Mouse (Mus musculus): ENCODE results near the gene Marc1.

The Marc1 gene

GRCm38 (mm10) chr1:184822678-184823077 is 11.6 kb upstream of the Marc1 start:
- no peak for DNase-seq (ENCODE audit: low read depth)

GRCm38 (mm10) chr1:184817768-184818167 is 6.7 kb upstream of the Marc1 start:
- no peak for DNase-seq (ENCODE audit: low read depth)

GRCm38 (mm10) chr1:184811716-184812250 is 670 bp upstream of the Marc1 start:
- no peak for DNase-seq (ENCODE audit: low read depth)

- no peak for DNase-seq (ENCODE audit: low read depth)
Observed at GRCm38 (mm10) chr1:184809578-184810001, 1.5 kb downstream of the Marc1 start.

- DNase-seq (ENCODE audit: low read depth): no peak
Observed at GRCm38 (mm10) chr1:184808418-184809012, 2.6 kb downstream of the Marc1 start.

- DNase-seq (ENCODE audit: low read depth): no peak
Observed at GRCm38 (mm10) chr1:184807627-184808417, 3.3 kb downstream of the Marc1 start.

- no peak for DNase-seq (ENCODE audit: low read depth)
Observed at GRCm38 (mm10) chr1:184807123-184807522, 4.0 kb downstream of the Marc1 start.

GRCm38 (mm10) chr1:184805749-184806148 is 5.4 kb downstream of the Marc1 start:
- no peak for DNase-seq (ENCODE audit: low read depth)

GRCm38 (mm10) chr1:184793163-184793876 is 17.8 kb downstream of the Marc1 start:
- no peak for DNase-seq (ENCODE audit: low read depth)

GRCm38 (mm10) chr1:184791109-184791508 is 20.0 kb downstream of the Marc1 start:
- peak; percentile 48 for DNase-seq (ENCODE audit: low read depth)

- DNase-seq (ENCODE audit: low read depth): peak; percentile 34
Observed at GRCm38 (mm10) chr1:184786376-184787151, 24.5 kb downstream of the Marc1 start.

GRCm38 (mm10) chr1:184783641-184784040 is 27.5 kb downstream of the Marc1 start:
- DNase-seq (ENCODE audit: low read depth): no peak

- DNase-seq (ENCODE audit: low read depth): no peak
Observed at GRCm38 (mm10) chr1:184782161-184782513, 29.0 kb downstream of the Marc1 start.

GRCm38 (mm10) chr1:184781286-184782160 is 29.6 kb downstream of the Marc1 start:
- DNase-seq (ENCODE audit: low read depth): peak; percentile 35

GRCm38 (mm10) chr1:184778157-184778556 is 33.0 kb downstream of the Marc1 start:
- DNase-seq (ENCODE audit: low read depth): no peak

- DNase-seq (ENCODE audit: low read depth): no peak
Observed at GRCm38 (mm10) chr1:184777061-184777795, 33.9 kb downstream of the Marc1 start.

- no peak for DNase-seq (ENCODE audit: low read depth)
Observed at GRCm38 (mm10) chr1:184775289-184775688, 35.8 kb downstream of the Marc1 start.

GRCm38 (mm10) chr1:184771891-184772249 is 39.2 kb downstream of the Marc1 start:
- DNase-seq (ENCODE audit: low read depth): no peak

- peak; percentile 42 for DNase-seq (ENCODE audit: low read depth)
Observed at GRCm38 (mm10) chr1:184771202-184771890, 39.8 kb downstream of the Marc1 start.

- no peak for DNase-seq (ENCODE audit: low read depth)
Observed at GRCm38 (mm10) chr1:184763866-184764265, 47.2 kb downstream of the Marc1 start.
